Mouse (Mus musculus) kidney, embryonic 16.5 days (tissue): Measurements from ENCODE around the gene Serpinb1c. TPM values are rescaled to one million over a fixed set of nuclear protein-coding genes. Genes with fewer than 3 reads are reported as not detected.

Source experiments
- ATAC-seq: fragments of 200-750 bp; cut with Nextera tagmentation; 2 replicates; pipeline ENCODE4 v1.8.0; 2017; ENCODE audit warnings: moderate TSS enrichment; ENCODE audit not compliant: low FRiP score, low TSS enrichment
- H3K27ac ChIP-seq: fragments of 300-500 bp; sonication (generic); 2 replicates; pipeline ENCODE4 v1.5.1; 2014; ENCODE audit warnings: low read length
- H3K27me3 ChIP-seq: fragments of 300-500 bp; sonication (generic); 2 replicates; pipeline ENCODE4 v1.6.1; 2014; ENCODE audit warnings: low read length, control low read depth, mixed read lengths; ENCODE audit not compliant: insufficient read depth
- H3K36me3 ChIP-seq: fragments of 300-500 bp; sonication (generic); 2 replicates; pipeline ENCODE4 v1.6.1; 2014; ENCODE audit warnings: low read length, control low read depth, mixed read lengths; ENCODE audit not compliant: insufficient read depth
- H3K4me1 ChIP-seq: fragments of 300-500 bp; sonication (generic); 2 replicates; pipeline ENCODE4 v1.6.1; 2014; ENCODE audit warnings: low read length, control low read depth, mixed read lengths; ENCODE audit not compliant: insufficient read depth
- H3K4me2 ChIP-seq: fragments of 300-500 bp; sonication (generic); replicated peaks from 2 replicates; pipeline ENCODE4 v1.6.1; 2014; ENCODE audit warnings: low read depth, low read length
- H3K4me3 ChIP-seq: fragments of 300-500 bp; sonication (generic); 2 replicates; pipeline ENCODE4 v1.5.1; 2014; ENCODE audit warnings: mild to moderate bottlenecking, low read length
- H3K9ac ChIP-seq: fragments of 300-500 bp; sonication (generic); replicated peaks from 2 replicates; pipeline ENCODE4 v1.6.1; 2014; ENCODE audit warnings: low read length
- H3K9me3 ChIP-seq: fragments of 300-500 bp; sonication (generic); 2 replicates; pipeline ENCODE4 v1.6.1; 2016; ENCODE audit warnings: low read length, control low read depth
- WGBS: fragments of 180-500 bp; shearing (Covaris S2); extraction: QIAGEN DNeasy Blood & Tissue Kit; methylation state at CpG from one replicate; pipeline ENCODE4 v1.1.7; 2014; 5-methylcytosine and 5-hydroxymethylcytosine counted together
- polyA plus RNA-seq: library from polyadenylated mRNA; unstranded; fragments of >200 nt; fragmentation: Nextera tagmentation; extraction: Ambion mirVana; gene quantifications from 2 replicates; pipeline ENCODE4 v1.2.1, GENCODE M21; 2015

Gene Serpinb1c
- polyA plus RNA-seq, 1 experiment from 2014 or later, result not detected

DNA sequence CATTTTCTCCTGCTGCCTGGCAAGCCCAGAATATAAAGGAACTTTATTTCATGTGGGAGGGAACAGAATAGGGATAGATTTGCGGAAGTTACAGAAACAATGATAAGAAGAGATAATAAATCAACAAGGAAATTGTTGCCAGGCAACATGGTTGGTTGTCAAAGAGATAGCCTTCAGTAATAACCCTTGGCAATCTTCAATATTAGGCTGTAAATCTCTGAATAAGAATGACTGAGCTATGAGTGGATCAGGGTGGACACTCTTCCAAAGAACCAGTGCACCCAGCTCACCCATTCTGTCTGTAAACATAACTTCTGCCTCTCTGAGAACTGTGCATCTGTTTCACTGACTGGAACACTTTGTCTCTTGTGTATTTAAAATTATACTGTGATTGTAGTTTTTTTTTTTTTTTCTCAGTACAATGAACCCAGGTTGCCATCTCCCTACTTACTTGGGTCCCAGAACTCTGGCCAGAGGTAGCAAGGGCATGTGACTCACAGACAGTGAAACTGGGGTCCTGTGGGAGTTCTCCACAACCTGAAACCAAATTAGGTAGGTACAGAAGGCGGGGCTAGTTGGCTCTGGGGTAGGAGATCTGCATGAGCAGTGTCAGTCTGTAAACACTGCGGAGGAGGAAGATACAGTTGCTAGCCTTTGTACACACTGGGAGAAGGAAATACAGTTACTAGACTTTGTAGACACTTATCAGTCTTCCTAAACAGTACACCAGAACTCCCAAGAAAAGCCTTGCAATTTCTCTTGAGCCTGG lies 66.3 kb downstream of the Serpinb1c start:
- no peak for ATAC-seq
- Histone ChIP-seq H3K4me1 (no peaks in the 10 kb centered on the region), H3K36me3 (no peaks in the 10 kb centered on the region), H3K9ac (no peak overlapping the region), H3K27me3 (no peaks in the 10 kb centered on the region), H3K9me3 (no peaks in the 10 kb centered on the region), H3K4me2 (no peak overlapping the region), H3K4me3 (no peak overlapping the region), H3K27ac (no peak overlapping the region)
- WGBS, result 60% methylated on average over 3 of the region's 3 CpGs

Other genes starting within 250 kb of the Serpinb1c start
- gene Mylk4, start 114.3 kb downstream of the Serpinb1c start, polyA plus RNA-seq, result 0.21 and 0.34 TPM in 2 replicates
- 19.7 and 21.1 TPM in 2 replicates for gene Wrnip1, start 96.2 kb downstream of the Serpinb1c start, polyA plus RNA-seq
- not detected in 2 replicates for gene D930007J09Rik, start 95.4 kb downstream of the Serpinb1c start, polyA plus RNA-seq
- 10.3 and 12.1 TPM in 2 replicates for gene Serpinb1a, start 47.0 kb downstream of the Serpinb1c start, polyA plus RNA-seq
- gene Serpinb6b, start 67.0 kb upstream of the Serpinb1c start, polyA plus RNA-seq, result 6.4 and 7.0 TPM in 2 replicates
- gene Serpinb9, start 105.0 kb upstream of the Serpinb1c start, polyA plus RNA-seq, result 11.4 TPM in 2 replicates
- gene Serpinb9b, start 129.2 kb upstream of the Serpinb1c start, polyA plus RNA-seq, result 0.09 TPM in 1 of 2 replicates, not detected in the other
- not detected in 2 replicates for gene Serpinb1b, start 180.4 kb upstream of the Serpinb1c start, polyA plus RNA-seq